Mouse (Mus musculus) urinary bladder, postnatal 14 days (tissue): Measurements from ENCODE around the gene Smarca2.

Source experiments
- DNase-seq: peaks from one replicate; pipeline ENCODE4 v3.0.0; 2021; ENCODE audit warnings: low spot score

Smarca2 gene

GRCm38 (mm10) chr19:26604755-26605300, at the start of gene Smarca2:
TSS of gene Smarca2 (plus strand) at chr19:26605050.
- peak; percentile 97 for DNase-seq

GRCm38 (mm10) chr19:26564850-26565249, 40.0 kb upstream of the Smarca2 start:
- no peak for DNase-seq

- no peak for DNase-seq
These were observed 38.7 kb upstream of the Smarca2 start for GRCm38 (mm10) chr19:26566109-26566508.

GRCm38 (mm10) chr19:26568236-26568635, 36.6 kb upstream of the Smarca2 start:
- DNase-seq: no peak

GRCm38 (mm10) chr19:26568941-26569340, 35.9 kb upstream of the Smarca2 start:
- DNase-seq: no peak

- DNase-seq: no peak
These were observed 35.4 kb upstream of the Smarca2 start for GRCm38 (mm10) chr19:26569461-26569860.

GRCm38 (mm10) chr19:26579645-26580044, 25.2 kb upstream of the Smarca2 start:
- DNase-seq: no peak

GRCm38 (mm10) chr19:26580061-26580460, 24.8 kb upstream of the Smarca2 start:
- no peak for DNase-seq

GRCm38 (mm10) chr19:26594661-26595060, 10.2 kb upstream of the Smarca2 start:
- no peak for DNase-seq

- DNase-seq: no peak
These were observed 3.4 kb upstream of the Smarca2 start for GRCm38 (mm10) chr19:26601459-26601858.

GRCm38 (mm10) chr19:26603296-26603860, 1.5 kb upstream of the Smarca2 start:
- DNase-seq: no peak

- no peak for DNase-seq
These were observed 720 bp upstream of the Smarca2 start for GRCm38 (mm10) chr19:26603906-26604754.

- peak; percentile 53 for DNase-seq
These were observed 829 bp downstream of the Smarca2 start for GRCm38 (mm10) chr19:26605438-26606320.

- DNase-seq: peak; percentile 65
These were observed 1.7 kb downstream of the Smarca2 start for GRCm38 (mm10) chr19:26606321-26607155.

GRCm38 (mm10) chr19:26607156-26607536, 2.3 kb downstream of the Smarca2 start:
- peak; percentile 69 for DNase-seq

- DNase-seq: peak; percentile 43
These were observed 2.9 kb downstream of the Smarca2 start for GRCm38 (mm10) chr19:26607551-26608433.

GRCm38 (mm10) chr19:26608434-26608812, 3.6 kb downstream of the Smarca2 start:
- no peak for DNase-seq

- no peak for DNase-seq
These were observed 4.8 kb downstream of the Smarca2 start for GRCm38 (mm10) chr19:26609637-26610036.

- DNase-seq: no peak
These were observed 8.1 kb downstream of the Smarca2 start for GRCm38 (mm10) chr19:26612995-26613394.

GRCm38 (mm10) chr19:26613665-26614064, 8.8 kb downstream of the Smarca2 start:
- DNase-seq: no peak
